Mouse (Mus musculus): ENCODE results near the gene Ralgapb. TPM values are rescaled to one million over a fixed set of nuclear protein-coding genes. Genes with fewer than 3 reads are reported as not detected.

Ralgapb gene
- polyA plus RNA-seq, 1 experiment from 2014 or later = 26.3 TPM

DNA sequence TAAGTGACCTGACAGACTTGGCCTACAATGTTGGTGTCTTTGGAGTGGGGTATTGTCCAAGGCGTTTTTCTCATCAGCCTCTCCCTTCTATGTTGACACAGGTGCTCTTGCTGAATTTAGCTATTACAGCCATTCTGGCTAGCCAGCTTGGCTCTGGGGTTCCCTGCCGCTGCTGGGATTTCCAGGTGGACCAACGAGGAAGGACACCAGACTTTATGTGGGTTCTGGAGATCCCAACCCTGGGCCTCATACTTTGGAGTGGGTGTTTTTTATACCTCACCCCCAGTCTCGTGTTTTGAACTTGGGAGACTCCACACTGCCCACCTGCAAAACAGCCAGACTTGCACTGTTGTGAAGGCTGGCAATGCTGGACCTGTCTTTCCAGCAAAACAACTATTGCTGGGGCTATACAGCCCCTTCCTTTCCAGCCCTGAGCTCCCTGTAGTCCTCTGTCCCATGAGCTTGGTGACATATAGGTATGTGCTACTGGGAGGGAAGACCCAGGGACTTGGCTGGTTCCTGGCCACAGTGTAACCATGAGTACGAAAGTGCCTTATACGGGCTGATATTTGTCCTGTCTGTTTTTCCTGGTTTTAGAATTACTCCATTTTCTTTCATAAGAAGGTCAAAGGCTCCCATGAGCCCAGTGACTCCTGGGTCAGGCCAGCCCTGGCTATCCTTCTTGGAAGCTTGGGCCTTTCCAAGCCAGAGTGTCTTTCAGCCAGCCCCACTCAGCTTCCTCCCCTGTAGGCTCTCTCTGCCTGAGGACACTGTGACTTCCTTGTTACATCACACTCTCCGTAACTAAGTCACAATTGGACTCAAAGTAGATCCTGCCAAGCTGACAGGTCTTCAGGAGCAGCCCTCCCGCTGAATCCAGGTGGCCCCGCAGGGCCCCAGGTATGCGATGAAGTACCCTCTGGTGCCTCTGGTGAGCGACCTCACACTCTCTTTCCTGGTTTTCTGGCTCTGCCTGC, 92.5 kb downstream of the Ralgapb start, which contains the start of gene Adig:
TSS of gene Adig (plus strand) at position 777 of the 977 bp plus-strand sequence.
- Histone ChIP-seq H3K27ac (replicated peaks) (no peak within 1 kb of the TSS), H3K9me3 (no peaks in the 10 kb centered on the region), H3K36me3 (peaks cover 10% of the 10 kb centered on the region; the same call in 1 of the 2 replicates), H3K4me3 (no peak within 1 kb of the TSS), H3K4me1 (replicated peaks) (no peaks in the 10 kb centered on the region), H3K27me3 (no peaks in the 10 kb centered on the region), H3K4me2 (no peak within 1 kb of the TSS), H3K9ac (no peak within 1 kb of the TSS)
- 81% methylated on average over 11 of the region's 11 CpGs for WGBS
- ATAC-seq (ENCODE audit: low FRiP score, low read depth) = no peak

DNA sequence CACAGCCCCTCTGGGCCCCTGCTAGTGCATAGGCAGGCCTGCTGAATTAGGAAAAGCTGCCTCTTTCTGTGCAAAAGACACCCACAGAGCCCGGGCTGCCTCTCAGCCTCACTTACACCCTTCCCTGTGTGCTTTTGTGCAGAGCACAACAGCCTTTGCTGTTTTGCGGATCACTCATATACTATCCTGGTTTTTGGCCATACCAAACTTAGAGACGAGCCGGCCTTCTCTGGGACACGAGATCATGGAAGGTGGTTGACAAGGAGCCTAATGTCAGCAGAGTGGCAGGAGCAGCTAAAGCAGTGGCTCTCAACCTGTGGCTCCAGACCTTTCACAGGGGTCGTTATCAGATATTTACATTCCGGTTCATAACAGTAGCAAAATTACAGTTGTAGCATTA, 93.6 kb downstream of the Ralgapb start:
- H3K27me3 ChIP-seq = no peaks in the 10 kb centered on the region
- no peak overlapping the region for H3K9ac ChIP-seq
- H3K9me3 ChIP-seq = no peaks in the 10 kb centered on the region
- no peaks in the 10 kb centered on the region for H3K4me1 ChIP-seq (replicated peaks)
- no peak overlapping the region for H3K4me3 ChIP-seq
- H3K4me2 ChIP-seq = no peak overlapping the region
- no peak overlapping the region for H3K27ac ChIP-seq (replicated peaks)
- peaks cover 5% of the 10 kb centered on the region; the same call in 1 of the 2 replicates for H3K36me3 ChIP-seq
- WGBS = 83% methylated on average over 7 of the region's 7 CpGs
- no peak for ATAC-seq (ENCODE audit: low FRiP score, low read depth)

DNA sequence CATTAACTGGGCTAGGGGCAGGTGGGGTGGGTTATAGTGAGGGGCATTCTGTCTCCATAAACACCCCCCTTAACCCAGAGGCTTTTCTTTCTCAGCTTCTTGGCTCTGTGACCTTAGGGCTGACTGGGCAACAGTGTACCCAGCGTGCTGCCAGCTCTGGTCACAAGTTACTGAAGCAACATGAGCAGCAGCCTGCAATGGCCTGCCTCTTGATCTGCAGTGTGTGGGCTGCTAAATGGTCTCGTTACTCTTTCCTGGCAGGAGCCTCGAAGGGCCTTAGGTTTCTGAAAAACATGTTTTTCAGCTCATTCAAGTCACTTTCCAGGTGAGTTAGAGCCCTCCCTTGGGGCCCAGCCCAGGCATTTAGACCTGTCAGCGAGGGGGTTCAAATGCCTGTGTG, 94.0 kb downstream of the Ralgapb start:
- Histone ChIP-seq H3K9me3 (no peaks in the 10 kb centered on the region), H3K4me2 (no peak overlapping the region), H3K27ac (replicated peaks) (no peak overlapping the region), H3K4me3 (no peak overlapping the region), H3K4me1 (replicated peaks) (no peaks in the 10 kb centered on the region), H3K36me3 (0 out of 2 replicates have a peak, but pooled peaks cover under 1% of the 10 kb centered on the region), H3K9ac (no peak overlapping the region), H3K27me3 (no peaks in the 10 kb centered on the region)
- WGBS = 68% methylated on average over 4 of the region's 4 CpGs
- no peak for ATAC-seq (ENCODE audit: low FRiP score, low read depth)

DNA sequence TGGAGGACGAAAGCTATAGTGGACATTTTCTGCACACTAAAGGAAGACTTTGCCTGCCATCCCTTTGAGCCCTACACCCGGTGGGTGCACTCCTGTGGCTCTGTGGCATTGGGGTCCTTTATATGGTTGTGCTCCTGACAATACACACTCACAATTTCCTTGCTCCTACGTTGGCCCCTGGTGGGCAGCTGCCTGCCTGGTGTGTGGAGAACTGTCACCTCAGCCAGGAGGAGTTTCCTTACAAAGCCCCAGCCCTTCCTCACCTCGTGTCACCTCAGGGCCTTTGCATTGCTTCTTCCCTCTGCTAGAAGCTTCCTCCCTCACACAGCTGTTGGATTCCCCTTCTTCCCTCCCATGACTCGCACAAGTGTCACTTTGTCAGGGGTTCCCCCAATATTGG, 96.8 kb downstream of the Ralgapb start:
- ATAC-seq (ENCODE audit: low FRiP score, low read depth) = no peak
- H3K9me3 ChIP-seq = no peaks in the 10 kb centered on the region
- H3K27ac ChIP-seq (replicated peaks) = no peak overlapping the region
- H3K4me3 ChIP-seq = no peak overlapping the region
- no peak overlapping the region for H3K9ac ChIP-seq
- no peaks in the 10 kb centered on the region for H3K36me3 ChIP-seq
- no peak overlapping the region for H3K4me2 ChIP-seq
- 88% methylated on average over 5 of the region's 5 CpGs for WGBS
- no peaks in the 10 kb centered on the region for H3K4me1 ChIP-seq (replicated peaks)
- H3K27me3 ChIP-seq = no peaks in the 10 kb centered on the region

DNA sequence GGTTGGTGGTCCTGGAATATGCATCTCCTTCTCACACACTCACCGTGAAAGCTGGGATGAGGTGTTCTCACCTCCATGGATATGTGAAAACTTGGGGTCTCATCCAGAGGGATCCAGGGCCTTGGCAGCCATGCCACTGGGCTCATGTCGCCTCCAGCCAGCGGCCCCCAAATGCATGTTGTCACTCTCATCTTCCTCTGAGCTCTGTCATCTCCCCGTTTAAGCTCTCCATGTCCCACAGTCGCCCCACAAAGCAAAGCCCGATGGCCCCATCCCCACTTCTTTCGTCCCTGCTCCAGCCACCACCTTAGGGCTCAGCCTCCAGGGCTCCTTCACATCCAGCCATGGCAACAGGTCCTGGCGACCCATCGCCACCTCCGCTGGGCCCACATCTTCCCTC, 97.4 kb downstream of the Ralgapb start:
- H3K9ac ChIP-seq = no peak overlapping the region
- no peaks in the 10 kb centered on the region for H3K27me3 ChIP-seq
- H3K4me1 ChIP-seq (replicated peaks) = no peaks in the 10 kb centered on the region
- H3K36me3 ChIP-seq = no peaks in the 10 kb centered on the region
- H3K9me3 ChIP-seq = no peaks in the 10 kb centered on the region
- no peak overlapping the region for H3K4me2 ChIP-seq
- WGBS = 91% methylated on average over 10 of the region's 10 CpGs
- no peak overlapping the region for H3K4me3 ChIP-seq
- H3K27ac ChIP-seq (replicated peaks) = no peak overlapping the region
- no peak for ATAC-seq (ENCODE audit: low FRiP score, low read depth)

DNA sequence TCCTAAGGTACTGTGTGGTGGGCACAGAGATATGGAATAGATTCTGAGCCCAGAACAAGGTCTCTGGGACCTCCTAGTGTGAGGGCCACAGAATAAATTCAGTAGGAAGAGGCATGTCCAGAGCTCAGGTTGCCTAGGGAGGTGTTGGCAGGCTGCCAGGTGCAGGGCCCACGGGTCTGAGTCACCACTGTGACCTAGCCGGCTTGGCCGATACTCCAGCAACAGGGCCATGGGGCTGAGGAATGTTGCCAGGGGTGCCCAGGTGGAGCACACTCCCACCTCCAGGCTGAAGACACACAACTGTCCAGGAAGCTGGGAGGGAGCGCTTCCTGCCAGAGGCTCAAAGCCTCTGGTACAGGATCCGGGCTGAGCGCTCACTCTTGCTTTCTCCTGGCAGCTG, 101.0 kb downstream of the Ralgapb start:
- ATAC-seq (ENCODE audit: low FRiP score, low read depth) = no peak
- 79% methylated on average over 6 of the region's 6 CpGs for WGBS
- no peak overlapping the region for H3K4me2 ChIP-seq

DNA sequence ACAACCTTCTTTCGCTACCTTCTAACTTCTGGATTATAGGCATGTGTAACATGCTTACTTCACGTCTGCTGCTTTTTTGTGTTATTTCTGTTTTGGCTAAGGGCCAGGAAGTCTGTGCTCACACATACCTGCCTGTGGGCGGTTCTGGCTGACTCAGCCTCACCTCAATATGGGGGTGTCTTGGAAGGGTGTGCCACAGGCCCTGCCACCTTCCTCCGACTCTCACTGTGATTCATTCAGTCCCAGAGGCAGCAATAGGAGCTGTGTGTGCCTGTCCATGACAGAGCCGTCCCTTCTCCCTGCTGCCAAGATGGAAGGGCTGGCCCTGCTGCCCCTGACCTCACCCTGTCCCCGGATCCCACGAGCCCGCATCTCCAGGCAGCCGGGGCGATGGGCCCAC, 102.9 kb downstream of the Ralgapb start, which contains the start of gene Arhgap40:
TSS of gene Arhgap40 (plus strand) at position 269 of the 400 bp plus-strand sequence.
- H3K9me3 ChIP-seq = no peaks in the 10 kb centered on the region
- H3K36me3 ChIP-seq = no peaks in the 10 kb centered on the region
- H3K27ac ChIP-seq (replicated peaks) = no peak within 1 kb of the TSS
- H3K4me3 ChIP-seq = no peak within 1 kb of the TSS
- ATAC-seq (ENCODE audit: low FRiP score, low read depth) = no peak
- H3K27me3 ChIP-seq = no peaks in the 10 kb centered on the region
- no peaks in the 10 kb centered on the region for H3K4me1 ChIP-seq (replicated peaks)
- WGBS = 92% methylated on average over 10 of the region's 10 CpGs
- H3K4me2 ChIP-seq = no peak within 1 kb of the TSS
- H3K9ac ChIP-seq = no peak within 1 kb of the TSS

More for the DNA sequence above, 101.0 kb downstream of the Ralgapb start:
- no peaks in the 10 kb centered on the region for H3K27me3 ChIP-seq
- H3K27ac ChIP-seq (replicated peaks) = no peak overlapping the region
- H3K4me1 ChIP-seq (replicated peaks) = no peaks in the 10 kb centered on the region
- H3K9me3 ChIP-seq = no peaks in the 10 kb centered on the region
- H3K9ac ChIP-seq = no peak overlapping the region
- H3K36me3 ChIP-seq = no peaks in the 10 kb centered on the region
- H3K4me3 ChIP-seq = no peak overlapping the region

DNA sequence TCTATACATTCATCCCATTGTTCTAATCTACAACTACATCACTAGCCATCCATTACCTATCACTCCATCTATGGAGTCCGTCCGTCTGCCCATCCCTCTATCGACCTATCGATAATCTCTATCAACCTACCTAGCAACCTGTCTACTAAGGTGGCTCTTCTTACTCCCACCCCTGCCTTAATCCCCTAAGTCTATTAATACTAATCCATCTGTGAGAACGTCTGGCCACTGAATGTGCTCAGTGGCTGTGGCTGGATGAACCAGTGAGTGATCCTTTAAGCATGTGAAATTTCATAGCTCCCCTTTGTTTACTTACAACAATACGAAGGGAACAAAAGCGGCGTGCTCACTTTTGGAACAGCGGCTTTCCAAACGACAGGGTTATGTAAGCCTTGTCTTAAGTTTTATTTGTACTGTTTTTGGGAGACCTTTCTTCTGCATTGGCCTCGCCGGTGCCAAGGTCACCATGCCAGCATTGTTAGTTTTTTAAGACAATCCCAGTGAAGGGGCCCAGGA, 104.2 kb downstream of the Ralgapb start:
- Histone ChIP-seq H3K36me3 (no peaks in the 10 kb centered on the region), H3K4me1 (replicated peaks) (no peaks in the 10 kb centered on the region), H3K9ac (no peak overlapping the region), H3K9me3 (no peaks in the 10 kb centered on the region), H3K27me3 (no peaks in the 10 kb centered on the region), H3K4me3 (no peak overlapping the region), H3K27ac (replicated peaks) (no peak overlapping the region), H3K4me2 (no peak overlapping the region)
- ATAC-seq (ENCODE audit: low FRiP score, low read depth) = no peak
- 81% methylated on average over 12 of the region's 12 CpGs for WGBS

DNA sequence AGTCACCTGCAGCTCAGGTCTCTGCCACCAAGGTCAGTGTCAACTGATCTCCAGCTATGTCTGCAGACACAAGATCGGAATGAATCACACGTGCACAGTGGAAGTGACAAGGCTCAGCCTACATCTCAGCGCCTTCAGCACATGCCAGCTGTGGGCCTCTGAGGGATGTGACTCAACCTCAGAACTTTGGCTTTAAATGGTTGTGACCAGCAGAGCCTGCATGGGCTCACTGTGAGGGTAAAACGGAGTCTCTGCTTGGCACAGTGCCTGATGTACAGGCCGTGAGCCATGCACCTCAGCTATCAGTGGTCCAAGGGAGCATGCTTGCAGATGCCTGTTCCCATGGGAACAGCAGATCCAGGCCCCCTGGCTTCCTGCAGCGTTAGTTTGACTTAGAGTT, 108.9 kb downstream of the Ralgapb start:
- no peak for ATAC-seq (ENCODE audit: low FRiP score, low read depth)
- Histone ChIP-seq H3K4me1 (replicated peaks) (no peaks in the 10 kb centered on the region), H3K27ac (replicated peaks) (no peak overlapping the region), H3K4me2 (no peak overlapping the region), H3K4me3 (no peak overlapping the region), H3K9ac (no peak overlapping the region), H3K9me3 (no peaks in the 10 kb centered on the region), H3K36me3 (no peaks in the 10 kb centered on the region), H3K27me3 (no peaks in the 10 kb centered on the region)
- WGBS = 58% methylated on average over 6 of the region's 6 CpGs

DNA sequence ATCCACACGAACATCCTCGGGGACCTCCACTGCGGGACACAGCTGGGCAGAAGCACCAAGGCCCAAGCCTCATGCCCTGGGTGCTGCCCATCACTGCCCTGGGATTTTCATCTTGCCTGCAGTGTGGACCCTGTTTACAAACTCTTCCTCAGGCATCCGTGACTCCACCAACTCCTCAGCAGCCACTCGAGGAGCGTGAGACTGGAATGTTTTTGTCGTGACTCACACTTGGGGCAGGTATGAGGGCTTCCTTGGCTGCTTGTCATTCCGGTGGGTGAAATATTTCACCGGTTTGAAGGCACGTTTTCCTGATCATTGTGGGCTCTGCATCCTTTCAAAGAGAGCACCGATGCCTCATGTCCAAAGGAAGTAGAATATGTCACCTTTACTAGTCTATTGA, 109.4 kb downstream of the Ralgapb start:
- Histone ChIP-seq H3K27me3 (no peaks in the 10 kb centered on the region), H3K4me1 (replicated peaks) (no peaks in the 10 kb centered on the region), H3K9me3 (no peaks in the 10 kb centered on the region), H3K9ac (no peak overlapping the region), H3K4me2 (no peak overlapping the region), H3K4me3 (no peak overlapping the region), H3K36me3 (no peaks in the 10 kb centered on the region), H3K27ac (replicated peaks) (no peak overlapping the region)
- WGBS = 87% methylated on average over 11 of the region's 11 CpGs
- ATAC-seq (ENCODE audit: low FRiP score, low read depth) = no peak

DNA sequence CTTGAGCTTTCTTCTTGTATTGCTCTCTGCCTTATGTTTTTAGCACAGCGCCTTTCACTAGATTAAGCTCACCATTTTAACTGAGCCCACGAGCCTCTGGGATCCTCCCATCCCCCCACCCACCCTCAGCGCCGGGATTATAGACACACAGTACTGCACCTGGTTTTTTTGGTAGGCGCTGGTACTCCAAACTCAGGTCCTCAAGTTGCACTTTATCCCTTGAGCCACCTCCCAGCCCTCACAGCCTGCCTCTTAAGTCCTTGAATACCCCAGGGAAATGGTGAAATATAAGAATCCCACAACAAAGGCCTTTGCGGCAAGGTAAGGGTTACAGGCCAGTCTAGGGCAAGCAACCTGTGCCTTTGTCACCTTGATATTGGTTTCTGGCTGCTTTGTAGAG, 110.2 kb downstream of the Ralgapb start:
- Histone ChIP-seq H3K27ac (replicated peaks) (no peak overlapping the region), H3K27me3 (no peaks in the 10 kb centered on the region), H3K4me3 (no peak overlapping the region), H3K9me3 (no peaks in the 10 kb centered on the region), H3K4me1 (replicated peaks) (no peaks in the 10 kb centered on the region), H3K9ac (no peak overlapping the region), H3K4me2 (no peak overlapping the region), H3K36me3 (no peaks in the 10 kb centered on the region)
- WGBS = 89% methylated on average over 6 of the region's 6 CpGs
- ATAC-seq (ENCODE audit: low FRiP score, low read depth) = no peak

DNA sequence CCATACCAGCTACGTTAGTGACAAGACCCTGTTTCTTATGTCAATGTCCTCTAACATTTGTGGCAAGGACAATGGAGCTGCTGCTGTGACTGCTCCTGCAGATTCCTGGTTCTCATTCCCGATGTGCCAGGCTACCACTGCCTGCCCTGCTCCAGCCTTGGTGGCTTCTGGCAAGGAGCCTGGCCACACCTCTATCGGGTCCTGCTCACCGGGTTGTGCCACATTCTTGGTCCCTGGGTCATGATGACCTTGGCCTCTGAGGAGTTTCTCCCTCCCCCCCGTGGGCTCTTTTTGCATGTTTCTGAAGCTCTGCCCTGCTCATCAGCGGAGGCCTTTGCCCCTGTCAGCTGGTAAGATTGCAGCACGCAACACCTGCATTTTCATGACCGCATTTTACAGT, 113.4 kb downstream of the Ralgapb start:
- no peaks in the 10 kb centered on the region for H3K36me3 ChIP-seq
- H3K27ac ChIP-seq (replicated peaks) = no peak overlapping the region
- no peak for ATAC-seq (ENCODE audit: low FRiP score, low read depth)
- no peaks in the 10 kb centered on the region for H3K27me3 ChIP-seq
- H3K4me3 ChIP-seq = no peak overlapping the region
- H3K4me2 ChIP-seq = no peak overlapping the region
- no peaks in the 10 kb centered on the region for H3K9me3 ChIP-seq
- no peaks in the 10 kb centered on the region for H3K4me1 ChIP-seq (replicated peaks)
- 70% methylated on average over 8 of the region's 8 CpGs for WGBS
- H3K9ac ChIP-seq = no peak overlapping the region
